Mouse (Mus musculus): Measurements from ENCODE around the gene Zfp691. TPM values are rescaled to one million over a fixed set of nuclear protein-coding genes. Genes with fewer than 3 reads are reported as not detected.

Zfp691 gene
- polyA plus RNA-seq, 1 experiment = 10.0 TPM

- no peak for TF ChIP-seq POLR2A (IDR thresholded peaks at IDR 0.05; ENCODE audit: borderline replicate concordance, insufficient read depth, low read length)
- TF ChIP-seq CTCF (IDR thresholded peaks at IDR 0.05; ENCODE audit: borderline replicate concordance, insufficient read depth, low read depth, low read length) = peak; percentile 43; the same call in 1 of the 2 replicates
- H3K4me3 ChIP-seq (replicated peaks; ENCODE audit: insufficient read depth, low read depth, low read length) = peak overlapping the region; percentile 34
- 0 out of 2 replicates have a peak, but pooled peaks cover 3% of the 10 kb centered on the region for H3K4me1 ChIP-seq (ENCODE audit: control insufficient read depth, insufficient read depth, low read length)
- H3K27ac ChIP-seq (ENCODE audit: insufficient read depth, low read length) = no peak overlapping the region
- WGBS = 28% methylated on average over 24 of the region's 24 CpGs
- H3K27me3 ChIP-seq (ENCODE audit: control insufficient read depth, insufficient read depth, low read length) = no peaks in the 10 kb centered on the region
- DNase-seq = peak; percentile 34 to 38
Measured at GRCm38 (mm10) chr4:119142230-119142871, 31.6 kb downstream of the Zfp691 start.

- no peak overlapping the region for H3K27ac ChIP-seq (ENCODE audit: insufficient read depth, low read length)
- no peak for DNase-seq
Measured at GRCm38 (mm10) chr4:119141191-119141590, 32.8 kb downstream of the Zfp691 start.

GRCm38 (mm10) chr4:119140126-119140525 is 33.9 kb downstream of the Zfp691 start:
- H3K27ac ChIP-seq (ENCODE audit: insufficient read depth, low read length) = no peak overlapping the region
- TF ChIP-seq POLR2A (IDR thresholded peaks at IDR 0.05; ENCODE audit: borderline replicate concordance, insufficient read depth, low read length) = no peak
- peak; percentile 55 for TF ChIP-seq CTCF (IDR thresholded peaks at IDR 0.05; ENCODE audit: borderline replicate concordance, insufficient read depth, low read depth, low read length)
- WGBS = 58% methylated on average over 3 of the region's 3 CpGs
- H3K4me3 ChIP-seq (replicated peaks; ENCODE audit: insufficient read depth, low read depth, low read length) = no peak overlapping the region
- H3K4me1 ChIP-seq (ENCODE audit: control insufficient read depth, insufficient read depth, low read length) = 0 out of 2 replicates have a peak, but pooled peaks cover 3% of the 10 kb centered on the region
- H3K27me3 ChIP-seq (ENCODE audit: control insufficient read depth, insufficient read depth, low read length) = no peaks in the 10 kb centered on the region
- peak; percentile 28 to 35 for DNase-seq

More at GRCm38 (mm10) chr4:119141191-119141590, 32.8 kb downstream of the Zfp691 start:
- H3K4me3 ChIP-seq (replicated peaks; ENCODE audit: insufficient read depth, low read depth, low read length) = no peak overlapping the region
- 0 out of 2 replicates have a peak, but pooled peaks cover 3% of the 10 kb centered on the region for H3K4me1 ChIP-seq (ENCODE audit: control insufficient read depth, insufficient read depth, low read length)
- 24% methylated on average over 10 of the region's 10 CpGs for WGBS
- TF ChIP-seq POLR2A (IDR thresholded peaks at IDR 0.05; ENCODE audit: borderline replicate concordance, insufficient read depth, low read length) (no peak), CTCF (IDR thresholded peaks at IDR 0.05; ENCODE audit: borderline replicate concordance, insufficient read depth, low read depth, low read length) (no peak)
- H3K27me3 ChIP-seq (ENCODE audit: control insufficient read depth, insufficient read depth, low read length) = no peaks in the 10 kb centered on the region

- Histone ChIP-seq H3K4me3 (replicated peaks; ENCODE audit: insufficient read depth, low read depth, low read length) (no peak overlapping the region), H3K27ac (ENCODE audit: insufficient read depth, low read length) (no peak overlapping the region), H3K27me3 (ENCODE audit: control insufficient read depth, insufficient read depth, low read length) (no peaks in the 10 kb centered on the region), H3K4me1 (ENCODE audit: control insufficient read depth, insufficient read depth, low read length) (0 out of 2 replicates have a peak, but pooled peaks cover 3% of the 10 kb centered on the region)
- WGBS = 51% methylated on average over 8 of the region's 8 CpGs
- DNase-seq = no peak
- TF ChIP-seq POLR2A (IDR thresholded peaks at IDR 0.05; ENCODE audit: borderline replicate concordance, insufficient read depth, low read length) (no peak), CTCF (IDR thresholded peaks at IDR 0.05; ENCODE audit: borderline replicate concordance, insufficient read depth, low read depth, low read length) (no peak)
Measured at GRCm38 (mm10) chr4:119138776-119139175, 35.2 kb downstream of the Zfp691 start.

- no peaks in the 10 kb centered on the region for H3K27me3 ChIP-seq (ENCODE audit: control insufficient read depth, insufficient read depth, low read length)
- H3K4me1 ChIP-seq (ENCODE audit: control insufficient read depth, insufficient read depth, low read length) = 0 out of 2 replicates have a peak, but pooled peaks cover 3% of the 10 kb centered on the region
- H3K27ac ChIP-seq (ENCODE audit: insufficient read depth, low read length) = peak overlapping the region; percentile 22
- TF ChIP-seq CTCF (IDR thresholded peaks at IDR 0.05; ENCODE audit: borderline replicate concordance, insufficient read depth, low read depth, low read length) (no peak), POLR2A (IDR thresholded peaks at IDR 0.05; ENCODE audit: borderline replicate concordance, insufficient read depth, low read length) (peak; percentile 62; the same call in 1 of the 2 replicates)
- 27% methylated on average over 18 of the region's 18 CpGs for WGBS
- peak; percentile 86 to 88 for DNase-seq
- peak overlapping the region; percentile 54 for H3K4me3 ChIP-seq (replicated peaks; ENCODE audit: insufficient read depth, low read depth, low read length)
Measured at GRCm38 (mm10) chr4:119138171-119138570, 35.8 kb downstream of the Zfp691 start.

- 0 out of 2 replicates have a peak, but pooled peaks cover 3% of the 10 kb centered on the region for H3K4me1 ChIP-seq (ENCODE audit: control insufficient read depth, insufficient read depth, low read length)
- H3K4me3 ChIP-seq (replicated peaks; ENCODE audit: insufficient read depth, low read depth, low read length) = no peak overlapping the region
- DNase-seq = no peak
- 76% methylated on average over 8 of the region's 8 CpGs for WGBS
- H3K27me3 ChIP-seq (ENCODE audit: control insufficient read depth, insufficient read depth, low read length) = no peaks in the 10 kb centered on the region
- no peak overlapping the region for H3K27ac ChIP-seq (ENCODE audit: insufficient read depth, low read length)
- TF ChIP-seq POLR2A (IDR thresholded peaks at IDR 0.05; ENCODE audit: borderline replicate concordance, insufficient read depth, low read length) (no peak), CTCF (IDR thresholded peaks at IDR 0.05; ENCODE audit: borderline replicate concordance, insufficient read depth, low read depth, low read length) (no peak)
Measured at GRCm38 (mm10) chr4:119137313-119137712, 36.7 kb downstream of the Zfp691 start.

GRCm38 (mm10) chr4:119133860-119134259 is 40.1 kb downstream of the Zfp691 start:
- no peak for TF ChIP-seq POLR2A (IDR thresholded peaks at IDR 0.05; ENCODE audit: borderline replicate concordance, insufficient read depth, low read length)
- TF ChIP-seq CTCF (IDR thresholded peaks at IDR 0.05; ENCODE audit: borderline replicate concordance, insufficient read depth, low read depth, low read length) = no peak
- H3K4me3 ChIP-seq (replicated peaks; ENCODE audit: insufficient read depth, low read depth, low read length) = no peak overlapping the region
- WGBS = 86% methylated on average over 13 of the region's 13 CpGs
- H3K4me1 ChIP-seq (ENCODE audit: control insufficient read depth, insufficient read depth, low read length) = 0 out of 2 replicates have a peak, but pooled peaks cover 3% of the 10 kb centered on the region
- no peak overlapping the region for H3K27ac ChIP-seq (ENCODE audit: insufficient read depth, low read length)
- no peak for DNase-seq
- no peaks in the 10 kb centered on the region for H3K27me3 ChIP-seq (ENCODE audit: control insufficient read depth, insufficient read depth, low read length)

- Histone ChIP-seq H3K27ac (ENCODE audit: insufficient read depth, low read length) (no peak overlapping the region), H3K27me3 (ENCODE audit: control insufficient read depth, insufficient read depth, low read length) (no peaks in the 10 kb centered on the region), H3K4me1 (ENCODE audit: control insufficient read depth, insufficient read depth, low read length) (0 out of 2 replicates have a peak, but pooled peaks cover 3% of the 10 kb centered on the region), H3K4me3 (replicated peaks; ENCODE audit: insufficient read depth, low read depth, low read length) (no peak overlapping the region)
- WGBS = 87% methylated on average over 13 of the region's 13 CpGs
- no peak for DNase-seq
- no peak for TF ChIP-seq CTCF (IDR thresholded peaks at IDR 0.05; ENCODE audit: borderline replicate concordance, insufficient read depth, low read depth, low read length)
- no peak for TF ChIP-seq POLR2A (IDR thresholded peaks at IDR 0.05; ENCODE audit: borderline replicate concordance, insufficient read depth, low read length)
Measured at GRCm38 (mm10) chr4:119133306-119133705, 40.7 kb downstream of the Zfp691 start.

Data from cerebellum, adult 2 months (tissue).